Mouse (Mus musculus): Measurements from ENCODE around the gene Dock2.

- TF ChIP-seq CTCF (IDR thresholded peaks at IDR 0.05; ENCODE audit: low read depth, low read length) (no peak), EP300 (IDR thresholded peaks at IDR 0.05; ENCODE audit: insufficient read depth, low read depth, low read length) (no peak)
Observed at GRCm38 (mm10) chr11:34770666-34771065, 13.0 kb downstream of the Dock2 start.
